In the genomic region with DNA sequence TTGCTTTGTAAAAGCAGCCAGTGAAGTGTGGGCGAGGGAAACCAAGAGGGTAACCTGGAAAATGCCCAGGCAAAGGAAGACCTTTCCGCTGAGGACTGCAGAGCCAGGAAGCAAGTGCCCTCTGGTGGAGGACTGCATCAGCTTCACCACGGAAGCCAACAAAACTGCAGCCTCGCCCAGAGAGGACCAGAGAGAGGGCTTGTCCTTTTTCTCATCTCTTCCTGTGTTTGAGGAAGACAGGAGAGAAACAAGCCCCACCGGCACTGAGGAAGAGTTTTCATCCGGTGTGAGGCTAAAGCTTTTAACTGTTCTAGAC, we compare ENCODE assay signal across 8 mouse cellular contexts. TPM values are rescaled to one million over a fixed set of nuclear protein-coding genes. Genes with fewer than 3 reads are reported as not detected.
DNase-seq lines count a peak whose midpoint lies in the region; ATAC-seq and TF ChIP-seq lines count a peak whose summit lies in the region.

No protein-coding gene starts in this region.

- TF ChIP-seq CTCF in cerebellum, adult 2 months (IDR thresholded peaks at IDR 0.05; ENCODE audit: borderline replicate concordance, insufficient read depth, low read depth, low read length), result peak; percentile 69

- ATAC-seq in midbrain, embryonic 16.5 days, result peak; percentile 62; the same call in 1 of the 2 replicates
- ATAC-seq in erythroblast, adult 5-6 weeks (replicated peaks; ENCODE audit: low FRiP score, poor library complexity, severe bottlenecking), result no peak

- TF ChIP-seq POLR2A in cerebellum, adult 2 months (IDR thresholded peaks at IDR 0.05; ENCODE audit: borderline replicate concordance, insufficient read depth, low read length), result no peak

- no peak overlapping the region for H3K9ac ChIP-seq in midbrain, embryonic 16.5 days (ENCODE audit: low read depth, low read length)

- no peaks in the 10 kb centered on the region for H3K27me3 ChIP-seq in cerebellum, adult 2 months (ENCODE audit: control insufficient read depth, insufficient read depth, low read length)
- H3K27me3 ChIP-seq in hindbrain, embryonic 10.5 days (ENCODE audit: insufficient read depth, poor library complexity, severe bottlenecking), result no peaks in the 10 kb centered on the region
- H3K27me3 ChIP-seq in midbrain, embryonic 16.5 days (ENCODE audit: control insufficient read depth, insufficient read depth, low read depth, low read length), result 0 out of 2 replicates have a peak, but pooled peaks cover 2% of the 10 kb centered on the region

- no peak overlapping the region for H3K4me3 ChIP-seq in cerebellum, adult 2 months (replicated peaks; ENCODE audit: insufficient read depth, low read depth, low read length)
- no peak overlapping the region for H3K4me3 ChIP-seq in hindbrain, embryonic 10.5 days
- no peak overlapping the region for H3K4me3 ChIP-seq in midbrain, embryonic 16.5 days (ENCODE audit: low read depth, low read length)

- H3K4me2 ChIP-seq in midbrain, embryonic 16.5 days (ENCODE audit: low read length), result no peak overlapping the region

- H3K9me3 ChIP-seq in hindbrain, embryonic 10.5 days, result no peaks in the 10 kb centered on the region
- H3K9me3 ChIP-seq in midbrain, embryonic 16.5 days (replicated peaks; ENCODE audit: control insufficient read depth, low read length, poor library complexity, severe bottlenecking), result no peaks in the 10 kb centered on the region

- H3K27ac ChIP-seq in cerebellum, adult 2 months (ENCODE audit: insufficient read depth, low read length), result no peak overlapping the region
- no peak overlapping the region for H3K27ac ChIP-seq in hindbrain, embryonic 10.5 days
- H3K27ac ChIP-seq in midbrain, embryonic 16.5 days (ENCODE audit: low read length), result no peak overlapping the region

- 36% methylated on average over 6 of the region's 6 CpGs for WGBS in cerebellum, adult 2 months
- WGBS in hindbrain, embryonic 10.5 days, result 29% methylated on average over 6 of the region's 6 CpGs
- 30% methylated on average over 6 of the region's 6 CpGs for WGBS in midbrain, embryonic 16.5 days

- H3K4me1 ChIP-seq in cerebellum, adult 2 months (ENCODE audit: control insufficient read depth, insufficient read depth, low read length), result no peaks in the 10 kb centered on the region
- 0 out of 2 replicates have a peak, but pooled peaks cover 2% of the 10 kb centered on the region for H3K4me1 ChIP-seq in hindbrain, embryonic 10.5 days (replicated peaks)
- H3K4me1 ChIP-seq in midbrain, embryonic 16.5 days (ENCODE audit: control insufficient read depth, insufficient read depth, low read length), result no peaks in the 10 kb centered on the region

- DNase-seq in cerebellum, adult 2 months, result peak; percentile 24 to 30
- DNase-seq in cerebellum, adult 8-10 months, result no peak
- peak; percentile 67 for DNase-seq in ES-CJ7 (ENCODE audit: low read depth, low spot score)
- DNase-seq in cerebellum, postnatal 4 days (ENCODE audit: low spot score in 2 of 2), result peak; percentile 39 to 60
- peak; percentile 53 for DNase-seq in hindbrain, embryonic 10.5 days (ENCODE audit: low spot score)
- DNase-seq in layer of hippocampus, postnatal 25 days (ENCODE audit: extremely low spot score in 1 of 2, low spot score in 1 of 2), result peak; percentile 17 to 33

- no peaks in the 10 kb centered on the region for H3K36me3 ChIP-seq in hindbrain, embryonic 10.5 days
- H3K36me3 ChIP-seq in midbrain, embryonic 16.5 days (ENCODE audit: control insufficient read depth, insufficient read depth, low read length), result no peaks in the 10 kb centered on the region

RNA-seq across cellular contexts. Expression of a gene that starts 47.3 kb away (rescaled TPM):
- polyA plus RNA-seq in cerebellum, adult 2 months (2012; rRNA removed), result 9.1 and 9.3 TPM in 2 replicates
- 11.0 and 14.5 TPM in 2 replicates for polyA plus RNA-seq in hindbrain, embryonic 10.5 days (2016; fragmentation: Nextera tagmentation; extraction: Ambion mirVana)
- 10 to 100 TPM in 1 of 2 experiments, 1 to 10 TPM in 1; 8.2 to 10.6 TPM for total RNA-seq in layer of hippocampus, postnatal 25 days (2021)
- 5.2 and 6.0 TPM in 2 replicates for polyA plus RNA-seq in midbrain, embryonic 16.5 days (2015; fragmentation: Nextera tagmentation; extraction: Ambion mirVana)
- 6.9 and 9.2 TPM in 2 replicates for total RNA-seq in erythroblast, adult 5-6 weeks (2015; ENCODE audit: low replicate concordance)
- 8.4 and 11.0 TPM in 2 replicates for total RNA-seq in erythroblast, adult 5-6 weeks (2017; ENCODE audit: low replicate concordance)
